Mouse (Mus musculus) heart, embryonic 13.5 days (tissue): ENCODE results near the gene Stat3. TPM values are rescaled to one million over a fixed set of nuclear protein-coding genes. Genes with fewer than 3 reads are reported as not detected.

ENCODE experiments used
- ATAC-seq: fragments of 200-750 bp; cut with Nextera tagmentation; 2 replicates; pipeline ENCODE4 v1.8.0; 2017; ENCODE audit warnings: moderate TSS enrichment; ENCODE audit not compliant: insufficient number of reproducible peaks, low FRiP score, low TSS enrichment; ENCODE audit errors: extremely low read depth
- H3K27ac ChIP-seq: fragments of 300-500 bp; sonication (generic); replicated peaks from 2 replicates; pipeline ENCODE4 v1.5.1; 2015; ENCODE audit warnings: moderate library complexity, mild to moderate bottlenecking, inconsistent platforms
- H3K27me3 ChIP-seq: fragments of 300-500 bp; sonication (generic); replicated peaks from 2 replicates; pipeline ENCODE4 v1.6.1; 2015; ENCODE audit warnings: mild to moderate bottlenecking, inconsistent platforms
- H3K36me3 ChIP-seq: fragments of 300-500 bp; sonication (generic); 2 replicates; pipeline ENCODE4 v1.6.1; 2015; ENCODE audit warnings: mild to moderate bottlenecking, inconsistent platforms
- H3K4me1 ChIP-seq: fragments of 300-500 bp; sonication (generic); 2 replicates; pipeline ENCODE4 v1.6.1; 2015; ENCODE audit warnings: inconsistent platforms
- H3K4me2 ChIP-seq: fragments of 300-500 bp; sonication (generic); 2 replicates; pipeline ENCODE4 v1.6.1; 2015; ENCODE audit warnings: inconsistent platforms, mild to moderate bottlenecking, moderate library complexity
- H3K4me3 ChIP-seq: fragments of 300-500 bp; sonication (generic); 2 replicates; pipeline ENCODE4 v1.5.1; 2015; ENCODE audit warnings: moderate library complexity, mild to moderate bottlenecking, inconsistent platforms
- H3K9ac ChIP-seq: fragments of 300-500 bp; sonication (generic); 2 replicates; pipeline ENCODE4 v1.6.1; 2015; ENCODE audit warnings: inconsistent platforms, mild to moderate bottlenecking, moderate library complexity
- H3K9me3 ChIP-seq: fragments of 300-500 bp; sonication (generic); 2 replicates; pipeline ENCODE4 v1.6.1; 2016; ENCODE audit warnings: inconsistent platforms
- WGBS: fragments of 180-500 bp; shearing (Covaris S2); methylation state at CpG from one replicate; pipeline ENCODE4 v1.1.7; 2015; ENCODE audit warnings: mixed read lengths; 5-methylcytosine and 5-hydroxymethylcytosine counted together
- polyA plus RNA-seq: library from polyadenylated mRNA; unstranded; fragments of >200 nt; fragmentation: Nextera tagmentation; extraction: Ambion mirVana; gene quantifications from 2 replicates; pipeline ENCODE4 v1.2.1, GENCODE M21; 2015

Stat3 gene
- polyA plus RNA-seq, 1 experiment from 2014 or later = 41.8 TPM

- Histone ChIP-seq H3K4me2 (no peak overlapping the region), H3K4me1 (peaks cover 7% of the 10 kb centered on the region), H3K36me3 (peaks cover 93% of the 10 kb centered on the region), H3K27me3 (no peaks in the 10 kb centered on the region), H3K4me3 (no peak overlapping the region), H3K9ac (no peak overlapping the region), H3K9me3 (0 out of 2 replicates have a peak, but pooled peaks cover 5% of the 10 kb centered on the region), H3K27ac (no peak overlapping the region)
- 83% methylated on average over 16 of the region's 16 CpGs for WGBS
- ATAC-seq = no peak
These were observed 40.7 kb downstream of the Stat3 start for GRCm38 (mm10) chr11:100898441-100899199.

GRCm38 (mm10) chr11:100897294-100898231, 41.8 kb downstream of the Stat3 start:
- H3K27ac ChIP-seq = no peak overlapping the region
- ATAC-seq = no peak
- H3K27me3 ChIP-seq = no peaks in the 10 kb centered on the region
- H3K4me2 ChIP-seq = no peak overlapping the region
- H3K4me3 ChIP-seq = no peak overlapping the region
- H3K36me3 ChIP-seq = peaks cover 92% of the 10 kb centered on the region
- H3K4me1 ChIP-seq = peaks cover 16% of the 10 kb centered on the region
- 79% methylated on average over 7 of the region's 7 CpGs for WGBS
- H3K9ac ChIP-seq = no peak overlapping the region
- H3K9me3 ChIP-seq = 0 out of 2 replicates have a peak, but pooled peaks cover 5% of the 10 kb centered on the region

GRCm38 (mm10) chr11:100896078-100896477, 43.3 kb downstream of the Stat3 start:
- no peak overlapping the region for H3K4me2 ChIP-seq
- H3K4me1 ChIP-seq = peaks cover 30% of the 10 kb centered on the region
- no peaks in the 10 kb centered on the region for H3K27me3 ChIP-seq
- 72% methylated on average over 10 of the region's 10 CpGs for WGBS
- no peak overlapping the region for H3K9ac ChIP-seq
- no peaks in the 10 kb centered on the region for H3K9me3 ChIP-seq
- H3K27ac ChIP-seq = no peak overlapping the region
- no peak overlapping the region for H3K4me3 ChIP-seq
- ATAC-seq = no peak
- peaks cover 92% of the 10 kb centered on the region for H3K36me3 ChIP-seq

GRCm38 (mm10) chr11:100894146-100894918, 45.0 kb downstream of the Stat3 start:
- Histone ChIP-seq H3K36me3 (peaks cover 93% of the 10 kb centered on the region), H3K9me3 (no peaks in the 10 kb centered on the region), H3K27ac (no peak overlapping the region), H3K4me2 (no peak overlapping the region), H3K27me3 (no peaks in the 10 kb centered on the region), H3K4me1 (peaks cover 34% of the 10 kb centered on the region), H3K9ac (peak overlapping the region; percentile 54), H3K4me3 (no peak overlapping the region)
- WGBS = 66% methylated on average over 9 of the region's 9 CpGs
- ATAC-seq = no peak

GRCm38 (mm10) chr11:100893482-100893881, 45.9 kb downstream of the Stat3 start:
- no peaks in the 10 kb centered on the region for H3K27me3 ChIP-seq
- H3K4me2 ChIP-seq = peak overlapping the region; percentile 45
- peaks cover 93% of the 10 kb centered on the region for H3K36me3 ChIP-seq
- peaks cover 37% of the 10 kb centered on the region for H3K4me1 ChIP-seq
- H3K9ac ChIP-seq = peak overlapping the region; percentile 54
- 0 out of 2 replicates have a peak overlapping the region, but pooled peaks have one; percentile 0 for H3K4me3 ChIP-seq
- 17% methylated on average over 9 of the region's 9 CpGs for WGBS
- no peak overlapping the region for H3K27ac ChIP-seq
- no peak for ATAC-seq
- H3K9me3 ChIP-seq = no peaks in the 10 kb centered on the region

- H3K9me3 ChIP-seq = no peaks in the 10 kb centered on the region
- H3K4me2 ChIP-seq = peak overlapping the region; percentile 49
- H3K27ac ChIP-seq = peak overlapping the region; percentile 79
- H3K4me3 ChIP-seq = no peak overlapping the region
- H3K36me3 ChIP-seq = peaks cover 93% of the 10 kb centered on the region
- no peak for ATAC-seq
- H3K27me3 ChIP-seq = no peaks in the 10 kb centered on the region
- H3K9ac ChIP-seq = peak overlapping the region; percentile 29
- peaks cover 40% of the 10 kb centered on the region for H3K4me1 ChIP-seq
- WGBS = 61% methylated on average over 5 of the region's 5 CpGs
These were observed 46.9 kb downstream of the Stat3 start for GRCm38 (mm10) chr11:100892435-100892834.

GRCm38 (mm10) chr11:100891256-100892123, 47.9 kb downstream of the Stat3 start:
- Histone ChIP-seq H3K9ac (peak overlapping the region; percentile 47), H3K36me3 (peaks cover 96% of the 10 kb centered on the region), H3K27me3 (no peaks in the 10 kb centered on the region), H3K4me1 (peaks cover 49% of the 10 kb centered on the region), H3K27ac (peak overlapping the region; percentile 79), H3K4me2 (peak overlapping the region; percentile 49), H3K9me3 (no peaks in the 10 kb centered on the region), H3K4me3 (no peak overlapping the region)
- WGBS = 45% methylated on average over 15 of the region's 15 CpGs
- peak; percentile 68 for ATAC-seq

GRCm38 (mm10) chr11:100890481-100890880, 48.9 kb downstream of the Stat3 start:
- no peak overlapping the region for H3K9ac ChIP-seq
- no peaks in the 10 kb centered on the region for H3K27me3 ChIP-seq
- H3K4me2 ChIP-seq = peak overlapping the region; percentile 49
- WGBS = 82% methylated on average over 6 of the region's 6 CpGs
- H3K36me3 ChIP-seq = peaks cover 96% of the 10 kb centered on the region
- no peak for ATAC-seq
- H3K4me3 ChIP-seq = no peak overlapping the region
- H3K9me3 ChIP-seq = no peaks in the 10 kb centered on the region
- peaks cover 59% of the 10 kb centered on the region for H3K4me1 ChIP-seq
- peak overlapping the region; percentile 79 for H3K27ac ChIP-seq

- peaks cover 50% of the 10 kb centered on the region for H3K4me1 ChIP-seq
- no peaks in the 10 kb centered on the region for H3K27me3 ChIP-seq
- H3K4me3 ChIP-seq = no peak overlapping the region
- H3K4me2 ChIP-seq = no peak overlapping the region
- peaks cover 88% of the 10 kb centered on the region for H3K36me3 ChIP-seq
- H3K27ac ChIP-seq = no peak overlapping the region
- 63% methylated on average over 10 of the region's 10 CpGs for WGBS
- no peak for ATAC-seq
- H3K9me3 ChIP-seq = no peaks in the 10 kb centered on the region
- no peak overlapping the region for H3K9ac ChIP-seq
These were observed 51.0 kb downstream of the Stat3 start for GRCm38 (mm10) chr11:100888348-100888820.

GRCm38 (mm10) chr11:100887764-100888163, 51.6 kb downstream of the Stat3 start:
- Histone ChIP-seq H3K4me1 (peaks cover 45% of the 10 kb centered on the region), H3K27me3 (no peaks in the 10 kb centered on the region), H3K9me3 (no peaks in the 10 kb centered on the region), H3K27ac (no peak overlapping the region), H3K4me3 (no peak overlapping the region), H3K4me2 (no peak overlapping the region), H3K9ac (no peak overlapping the region), H3K36me3 (peaks cover 83% of the 10 kb centered on the region)
- no peak for ATAC-seq
- 68% methylated on average over 3 of the region's 3 CpGs for WGBS
